Mouse (Mus musculus) liver (tissue): ENCODE results near the gene Gzmd.
"Not testable (repeated sequence)": the region's sequence is repeated elsewhere in the genome, so short reads cannot be mapped to it uniquely, and the experiment has no call there.

Experiments used
- DNase-seq: peaks from one replicate; pipeline ENCODE4 v3.0.0-alpha.2; 2020; ENCODE audit warnings: mixed read lengths

Gzmd gene

GRCm38 (mm10) chr14:56132508-56132907 is at the start of gene Gzmd:
Gene Gzmd, minus strand, starts transcription at chr14:56132608.
- not testable (repeated sequence) for DNase-seq

- peak; percentile 33 for DNase-seq
Observed at GRCm38 (mm10) chr14:56177651-56178050, 45.2 kb upstream of the Gzmd start.

DNA sequence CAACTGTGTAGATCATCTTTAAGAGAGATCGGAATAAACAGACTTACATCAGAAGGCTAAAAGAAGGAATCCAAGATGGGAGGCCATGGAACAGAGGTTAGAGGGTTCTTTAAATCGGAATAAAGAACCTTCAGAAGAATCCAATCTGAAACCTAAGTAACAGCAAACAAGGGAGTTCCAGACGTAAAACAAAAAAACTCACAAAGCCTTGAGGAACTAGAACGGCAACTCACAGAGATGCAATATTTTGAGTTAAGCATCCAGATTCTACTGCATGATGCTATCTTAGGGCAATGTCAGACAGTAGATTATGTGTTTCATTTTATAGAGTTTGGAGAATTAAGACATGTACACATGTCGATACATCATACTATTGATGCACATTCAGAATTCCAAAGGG is 42.1 kb upstream of the Gzmd start, which contains the start of gene Gzmn:
Gene Gzmn, minus strand, starts transcription at position 101 of the 400 bp plus-strand sequence.
- no peak for DNase-seq

GRCm38 (mm10) chr14:56173396-56173795 is 41.0 kb upstream of the Gzmd start:
- DNase-seq, result no peak

- DNase-seq, result no peak
Observed at GRCm38 (mm10) chr14:56172744-56173143, 40.3 kb upstream of the Gzmd start.

GRCm38 (mm10) chr14:56168009-56168408 is 35.6 kb upstream of the Gzmd start:
- no peak for DNase-seq

- DNase-seq, result no peak
Observed at GRCm38 (mm10) chr14:56162109-56162508, 29.7 kb upstream of the Gzmd start.

DNA sequence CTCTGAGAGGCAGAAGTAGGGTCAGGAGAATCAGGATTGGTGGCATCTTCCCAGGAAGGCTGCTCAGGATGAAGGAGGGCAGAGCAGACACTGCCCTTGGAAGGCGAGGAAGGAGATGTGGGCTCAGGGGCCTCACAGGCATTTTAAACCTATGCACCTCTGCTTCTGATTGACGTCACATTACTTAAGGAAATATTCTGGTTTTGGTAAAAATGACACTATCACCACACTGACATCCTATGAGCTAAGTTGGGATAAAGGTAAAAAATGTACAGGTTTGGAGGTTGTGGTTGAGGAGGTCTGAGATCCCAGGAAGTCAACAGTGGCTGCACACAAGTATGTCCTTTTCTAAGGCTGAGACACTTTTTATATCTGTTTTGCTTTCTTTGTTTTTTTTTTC is 27.1 kb upstream of the Gzmd start, which contains the start of gene Gzmg:
Gene Gzmg, minus strand, starts transcription at position 101 of the 400 bp plus-strand sequence.
- DNase-seq, result not testable (repeated sequence)

- no peak for DNase-seq
Observed at GRCm38 (mm10) chr14:56155340-56155739, 22.9 kb upstream of the Gzmd start.

DNA sequence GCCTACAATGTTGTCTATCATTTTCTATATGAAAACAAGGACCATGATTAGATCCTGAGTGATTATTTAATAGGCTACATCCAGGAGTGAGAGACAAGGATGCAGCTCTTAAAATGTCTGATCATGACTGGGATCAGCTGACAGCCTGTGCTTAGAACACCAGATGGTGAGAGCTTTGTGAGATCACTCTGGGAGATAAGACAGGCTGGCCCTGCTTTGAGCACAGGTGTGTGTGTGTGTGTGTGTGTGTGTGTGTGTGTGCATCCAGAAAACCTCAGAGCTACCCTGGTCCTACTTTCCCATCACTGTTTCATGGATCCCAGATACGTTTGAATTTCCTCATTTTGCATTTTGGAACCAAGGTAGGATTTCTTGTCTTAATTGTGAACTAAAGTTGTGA is 1.3 kb upstream of the Gzmd start:
- not testable (repeated sequence) for DNase-seq

DNA sequence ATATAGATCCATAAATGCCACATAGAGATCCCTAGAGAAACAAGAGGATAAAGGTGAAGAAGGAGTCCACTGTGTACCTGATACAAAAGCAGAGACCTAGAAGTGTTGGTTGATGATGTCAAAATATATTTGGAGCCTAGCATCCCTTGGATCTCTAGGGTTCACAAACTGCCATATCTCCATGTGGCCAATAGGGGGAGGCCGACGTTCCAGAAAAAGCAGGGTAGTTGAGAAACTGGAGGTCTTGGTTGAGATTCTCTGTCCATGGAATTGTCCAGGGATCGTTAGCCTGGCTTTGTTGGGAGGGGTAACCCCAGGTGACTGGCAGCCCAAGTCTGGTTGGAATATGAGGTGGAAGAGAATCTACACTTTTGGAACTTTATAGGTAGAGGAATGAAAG is 4.1 kb downstream of the Gzmd start:
- no peak for DNase-seq

GRCm38 (mm10) chr14:56123516-56123915 is 8.9 kb downstream of the Gzmd start:
- DNase-seq, result no peak

GRCm38 (mm10) chr14:56120525-56120924 is 11.9 kb downstream of the Gzmd start, which contains the start of gene Gzme:
Gene Gzme, minus strand, starts transcription at chr14:56120625.
- no peak for DNase-seq

- not testable (repeated sequence) for DNase-seq
Observed at GRCm38 (mm10) chr14:56115531-56116310, 16.7 kb downstream of the Gzmd start.

GRCm38 (mm10) chr14:56105447-56106180 is 26.8 kb downstream of the Gzmd start:
- DNase-seq, result no peak

- no peak for DNase-seq
Observed at GRCm38 (mm10) chr14:56105016-56105415, 27.4 kb downstream of the Gzmd start.

GRCm38 (mm10) chr14:56103452-56103851 is 29.0 kb downstream of the Gzmd start:
- DNase-seq, result no peak

DNA sequence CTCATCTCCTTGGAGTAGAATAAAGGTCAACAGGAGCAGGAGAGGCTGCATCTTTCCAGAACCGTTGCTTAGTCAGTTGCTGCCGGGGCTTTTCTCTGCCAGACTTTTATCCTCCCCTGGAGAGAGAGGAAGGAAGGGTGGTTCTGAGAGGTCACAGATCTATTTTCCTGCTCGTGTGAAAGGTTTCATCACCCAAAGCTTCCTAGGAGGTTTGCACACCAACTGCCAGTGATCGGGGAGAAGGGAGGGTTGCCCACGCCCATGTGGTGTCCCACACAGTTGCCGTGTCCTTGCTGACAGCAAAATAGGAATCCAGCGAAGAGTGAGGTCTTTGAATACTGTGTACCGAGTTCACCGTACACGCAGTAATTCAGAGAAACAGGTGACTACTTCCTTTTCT is 30.0 kb downstream of the Gzmd start, which contains the start of gene Ctsg:
Gene Ctsg, minus strand, starts transcription at position 189 of the 400 bp plus-strand sequence.
- no peak for DNase-seq

DNA sequence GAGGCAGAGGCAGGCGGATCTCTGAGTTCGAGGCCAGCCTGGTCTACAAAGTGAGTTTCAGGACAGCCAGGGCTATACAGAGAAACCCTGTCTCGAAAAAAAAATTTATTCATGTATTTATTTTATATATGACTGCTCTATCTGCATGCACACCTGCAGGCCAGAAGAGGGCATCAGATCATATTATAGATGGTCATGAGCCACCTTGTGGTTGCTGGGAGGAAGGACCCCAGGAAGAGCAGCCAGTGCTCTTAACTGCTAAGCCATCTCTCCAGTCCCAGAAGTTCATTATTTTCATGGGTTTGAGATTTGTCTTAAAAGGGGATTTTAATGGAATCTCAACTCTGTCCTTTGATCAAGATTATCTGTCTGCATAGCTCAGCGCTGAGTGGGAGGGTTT is 33.5 kb downstream of the Gzmd start:
- DNase-seq, result no peak

- no peak for DNase-seq
Observed at GRCm38 (mm10) chr14:56097597-56097996, 34.8 kb downstream of the Gzmd start.

DNA sequence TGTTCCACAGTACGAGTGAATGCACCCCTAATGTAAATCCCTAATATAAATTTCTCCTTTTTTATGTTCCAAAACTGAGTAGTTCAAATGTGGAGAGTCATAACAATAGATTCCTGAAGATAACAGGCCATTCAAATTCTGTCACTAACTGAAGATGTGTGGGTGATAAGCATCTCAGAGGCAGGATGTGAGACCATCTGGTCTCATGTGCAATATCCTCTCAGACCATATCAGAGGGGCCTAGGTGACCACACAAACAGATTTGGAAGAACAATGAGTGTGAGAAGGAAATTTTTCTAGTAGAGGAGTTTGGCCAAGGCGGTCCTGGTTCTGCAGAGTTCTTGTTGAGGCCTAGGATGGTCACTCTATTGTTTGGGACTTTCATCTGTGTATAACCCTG is 39.1 kb downstream of the Gzmd start:
- DNase-seq, result no peak

DNA sequence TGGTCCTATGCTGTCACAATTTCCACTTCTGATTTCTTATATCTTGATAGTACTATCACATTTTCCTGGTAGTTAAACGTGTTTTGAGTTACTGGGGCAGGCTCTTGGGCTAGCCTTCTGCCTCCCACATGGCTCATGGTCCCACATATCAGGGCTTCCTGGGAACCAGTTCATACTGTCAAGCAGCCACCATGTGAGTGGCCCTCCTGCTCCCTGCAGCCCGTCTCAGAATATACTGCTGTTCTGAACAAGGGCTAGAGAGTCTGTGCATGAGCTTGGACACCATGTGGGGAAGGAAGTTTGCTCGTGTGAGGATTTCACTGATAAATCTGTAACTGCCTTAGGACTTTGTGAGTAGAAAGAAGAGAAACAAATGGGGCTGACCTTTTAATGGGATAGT is 45.7 kb downstream of the Gzmd start:
- DNase-seq, result no peak

DNA sequence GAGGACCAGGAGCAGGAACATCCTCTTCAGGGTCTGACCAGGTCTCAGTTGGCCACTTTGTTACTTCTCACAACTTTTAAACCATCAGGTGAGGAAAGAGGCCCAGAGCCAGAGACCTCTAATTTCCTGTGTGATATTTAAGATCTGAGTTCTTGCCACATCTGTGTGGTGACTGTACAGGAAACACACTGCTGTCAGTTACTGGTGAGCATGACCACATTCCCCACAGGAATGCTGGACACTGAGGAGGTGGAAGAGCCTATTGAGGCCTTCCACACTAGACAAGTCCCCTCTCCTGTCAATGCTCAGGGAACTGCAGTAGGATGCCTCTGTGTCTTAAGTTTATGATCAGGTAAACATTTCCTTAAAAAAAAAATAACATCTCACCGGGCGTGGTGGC is 47.2 kb downstream of the Gzmd start, which contains the start of gene Mcpt8:
Gene Mcpt8, minus strand, starts transcription at position 107 of the 400 bp plus-strand sequence.
- DNase-seq, result no peak

DNA sequence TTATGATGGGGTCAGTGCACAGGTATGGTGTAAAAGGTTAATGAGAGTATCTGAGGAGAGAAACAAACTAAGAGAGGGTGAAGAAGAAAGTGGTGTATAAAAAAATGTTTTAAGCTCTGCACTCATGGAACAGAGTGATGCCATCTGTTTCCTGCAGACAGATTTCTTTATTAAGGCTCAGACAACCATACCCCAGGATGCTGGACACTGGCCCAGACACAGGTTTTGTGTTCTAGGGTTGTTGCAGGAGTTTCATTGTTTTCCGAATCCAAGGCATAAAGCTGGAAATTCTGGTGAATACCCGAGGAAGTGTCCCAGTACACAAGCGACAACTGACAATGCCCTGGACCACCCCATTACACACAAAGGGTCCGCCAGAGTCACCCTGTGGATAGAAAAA is 50.4 kb downstream of the Gzmd start:
- DNase-seq, result no peak
